Mouse (Mus musculus) spleen, adult 2 months (tissue): ENCODE measurements around the gene Sema6d.

ENCODE experiments used
- CTCF ChIP-seq: fragments of 200-500 bp; IDR thresholded peaks from 2 replicates; pipeline ENCODE4 v1.5.1; 2011; ENCODE audit warnings: mild to moderate bottlenecking, inconsistent platforms; ENCODE audit not compliant: insufficient read depth, insufficient read length, insufficient replicate concordance; ENCODE audit errors: extremely low read depth
- POLR2A ChIP-seq: fragments of 200-500 bp; IDR thresholded peaks from 2 replicates; pipeline ENCODE4 v1.6.1; 2011; ENCODE audit warnings: low read depth, low read length, inconsistent platforms

DNA sequence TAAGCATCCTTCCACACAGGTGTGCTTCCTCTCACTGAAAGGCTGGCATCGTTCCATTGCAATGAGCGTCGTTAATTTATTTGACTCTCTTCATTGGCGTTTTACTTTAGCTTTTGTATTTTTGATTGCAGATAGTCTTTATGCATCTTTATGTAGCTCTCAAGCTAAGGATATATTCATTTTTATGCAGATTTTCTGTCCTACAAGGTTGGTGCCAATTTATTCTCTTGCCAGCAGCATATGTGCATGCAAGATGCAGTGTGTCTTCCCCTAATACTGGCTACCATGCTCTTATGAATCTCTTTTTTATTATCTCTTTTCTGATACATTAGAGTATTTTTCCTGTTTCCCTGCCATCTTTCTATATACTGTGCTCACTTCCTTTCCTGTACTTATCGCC, 111.7 kb downstream of the Sema6d start:
- TF ChIP-seq CTCF (no peak), POLR2A (no peak)
